ENCODE assay signal across 8 mouse cellular contexts in genomic region chr8:61590551-61591431, GRCm38 (mm10).
DNase-seq lines count a peak whose midpoint lies in the region; ATAC-seq and TF ChIP-seq lines count a peak whose summit lies in the region.

No protein-coding gene starts in this region.

- WGBS in cerebellum, adult 2 months: under 1% methylated on average over 35 of the region's 35 CpGs
- WGBS in hindbrain, embryonic 10.5 days: under 1% methylated on average over 35 of the region's 35 CpGs

- peak overlapping the region; percentile 51 for H3K4me3 ChIP-seq in cerebellum, adult 2 months (replicated peaks; ENCODE audit: insufficient read depth, low read depth, low read length)
- peak overlapping the region; percentile 67 for H3K4me3 ChIP-seq in hindbrain, embryonic 10.5 days

- CTCF ChIA-PET in Patski (lab: Charles Lee): interaction anchor here (0.7 to 1.1 kb wide), 3 partner anchors 14 to 69 kb away, joined by 3 to 5 read pairs (median 3); no protein-coding TSS in a partner anchor

- H3K27me3 ChIP-seq in Patski: no peaks in the 10 kb centered on the region
- no peaks in the 10 kb centered on the region; the same call in 1 of the 2 replicates for H3K27me3 ChIP-seq in cerebellum, adult 2 months (ENCODE audit: control insufficient read depth, insufficient read depth, low read length)
- no peaks in the 10 kb centered on the region for H3K27me3 ChIP-seq in hindbrain, embryonic 10.5 days (ENCODE audit: insufficient read depth, poor library complexity, severe bottlenecking)

- in situ Hi-C loops in Patski (cut with MboI; ENCODE audit: low pct_unique_long_range_greater_than_20kb): no loop called here

- H3K36me3 ChIP-seq in hindbrain, embryonic 10.5 days: peaks cover 12% of the 10 kb centered on the region; the same call in 1 of the 2 replicates

- POLR2A ChIA-PET in Patski (lab: Charles Lee): interaction anchor here (0.6 to 1.8 kb wide), 3 partner anchors 15 to 24 kb away, joined by 3 to 11 read pairs (median 5); no protein-coding TSS in a partner anchor

- H3K27ac ChIP-seq in cerebellum, adult 2 months (ENCODE audit: insufficient read depth, low read length): no peak overlapping the region
- H3K27ac ChIP-seq in hindbrain, embryonic 10.5 days: peak overlapping the region; percentile 91

- no peaks in the 10 kb centered on the region for H3K9me3 ChIP-seq in hindbrain, embryonic 10.5 days

- no peak for TF ChIP-seq CTCF in Patski (IDR thresholded peaks at IDR 0.05)
- no peak for TF ChIP-seq CTCF in cerebellum, adult 2 months (IDR thresholded peaks at IDR 0.05; ENCODE audit: borderline replicate concordance, insufficient read depth, low read depth, low read length)

- peak; percentile 92 for ATAC-seq in Patski
- ATAC-seq in frontal cortex, adult (ENCODE audit: low TSS enrichment): peak; percentile 85

- TF ChIP-seq POLR2A in cerebellum, adult 2 months (IDR thresholded peaks at IDR 0.05; ENCODE audit: borderline replicate concordance, insufficient read depth, low read length): no peak

- peak; percentile 59 for DNase-seq in Patski (ENCODE audit: low read depth, low spot score)
- DNase-seq in cerebellum, adult 2 months: peak; percentile 57 to 67
- peak; percentile 93 for DNase-seq in hindbrain, embryonic 10.5 days (ENCODE audit: low spot score)
- peak; percentile 25 to 34 for DNase-seq in layer of hippocampus, adult 8-10 months (ENCODE audit: low spot score in 2 of 2)
- peak; percentile 93 for DNase-seq in lung, postnatal 10 days
- DNase-seq in retina, adult 2 months (ENCODE audit: low read depth, low spot score): peak; percentile 32
- peak; percentile 88 to 91 for DNase-seq in urinary bladder, adult 18-20 months (ENCODE audit: low spot score in 2 of 2)

- peaks cover 3% of the 10 kb centered on the region; the same call in 1 of the 2 replicates for H3K4me1 ChIP-seq in cerebellum, adult 2 months (ENCODE audit: control insufficient read depth, insufficient read depth, low read length)
- peaks cover 57% of the 10 kb centered on the region for H3K4me1 ChIP-seq in hindbrain, embryonic 10.5 days (replicated peaks)

Comparison
In these comparisons a context has a peak if more than half of its experiments do, and no peak if none do; other contexts are left out.
1. DNase-seq: peak in every context shown above with its lines; median percentile 93 in hindbrain, embryonic 10.5 days; 93 in lung, postnatal 10 days; 90 in urinary bladder, adult 18-20 months; 62 in cerebellum, adult 2 months; 59 in Patski; 32 in retina, adult 2 months; 30 in layer of hippocampus, adult 8-10 months.